Mouse (Mus musculus) kidney, postnatal 36 days (tissue): ENCODE measurements around the gene Gga1.
A peak's percentile ranks its signal among the peaks of the same experiment; 100 is the strongest.

Source experiments
- DNase-seq, 2 experiments: peaks; one replicate each; pipeline ENCODE4 v3.0.0; 2021 to 2022; ENCODE audit warnings: mixed read lengths in 2 of 2

The Gga1 gene

DNA sequence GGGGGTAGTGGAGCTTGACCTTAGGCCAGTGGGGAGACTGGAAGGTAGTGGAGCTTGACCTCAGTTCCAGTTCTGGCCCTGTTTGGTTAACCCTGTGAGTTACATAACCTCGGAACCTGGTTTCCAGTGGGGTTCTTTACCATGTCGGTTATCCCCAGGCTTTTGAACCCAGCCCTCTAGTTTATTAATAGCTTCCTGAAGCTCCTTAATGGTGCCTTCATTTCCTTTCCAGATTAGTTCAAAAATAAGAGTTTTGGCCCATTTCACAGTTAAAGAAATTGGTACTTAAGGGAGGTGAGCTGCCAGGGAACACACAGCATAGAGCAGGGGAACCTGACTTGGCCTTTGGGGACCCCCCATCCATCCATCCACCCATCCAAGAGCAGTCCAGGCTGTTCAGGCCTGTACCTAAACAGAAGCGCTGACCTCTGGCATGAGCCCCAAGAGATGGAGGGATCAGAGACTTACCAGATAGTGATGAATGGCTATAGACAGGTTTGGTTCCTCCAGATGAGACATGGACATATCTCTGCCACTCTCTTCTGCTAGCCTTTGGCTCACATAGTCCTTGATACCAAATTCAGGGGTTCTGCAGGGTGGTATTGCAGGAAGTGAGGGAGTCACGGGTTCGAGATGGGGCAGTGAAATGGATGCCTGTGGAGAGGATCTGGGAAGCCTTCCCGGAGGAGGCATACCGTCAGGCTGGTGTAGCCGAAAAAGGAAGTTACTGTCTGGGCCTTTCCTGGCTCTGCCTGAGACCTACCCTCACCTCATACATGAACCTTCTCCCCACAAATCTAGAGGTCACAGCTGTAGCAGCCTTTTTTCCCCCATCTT lies 38.1 kb downstream of the Gga1 start:
- no peak for DNase-seq

DNA sequence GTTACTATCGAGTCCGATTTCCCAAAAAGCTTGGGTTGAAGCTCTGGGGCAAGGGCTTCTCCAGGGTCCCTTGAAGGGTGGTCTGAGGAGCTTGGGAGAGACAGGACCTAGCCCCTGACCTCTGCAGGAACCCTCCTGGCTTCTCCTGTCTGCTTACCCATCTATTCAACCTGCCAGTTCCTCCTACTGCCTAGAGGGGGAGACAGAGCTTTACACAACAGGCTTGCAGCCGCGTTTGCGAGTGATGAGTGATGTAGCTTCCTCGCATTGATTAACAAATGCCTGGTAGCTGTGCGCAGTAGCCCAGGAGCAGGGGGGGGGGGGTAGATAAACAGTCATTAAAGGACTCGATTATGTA lies 38.6 kb downstream of the Gga1 start:
- DNase-seq: peak; percentile 77 to 80

DNA sequence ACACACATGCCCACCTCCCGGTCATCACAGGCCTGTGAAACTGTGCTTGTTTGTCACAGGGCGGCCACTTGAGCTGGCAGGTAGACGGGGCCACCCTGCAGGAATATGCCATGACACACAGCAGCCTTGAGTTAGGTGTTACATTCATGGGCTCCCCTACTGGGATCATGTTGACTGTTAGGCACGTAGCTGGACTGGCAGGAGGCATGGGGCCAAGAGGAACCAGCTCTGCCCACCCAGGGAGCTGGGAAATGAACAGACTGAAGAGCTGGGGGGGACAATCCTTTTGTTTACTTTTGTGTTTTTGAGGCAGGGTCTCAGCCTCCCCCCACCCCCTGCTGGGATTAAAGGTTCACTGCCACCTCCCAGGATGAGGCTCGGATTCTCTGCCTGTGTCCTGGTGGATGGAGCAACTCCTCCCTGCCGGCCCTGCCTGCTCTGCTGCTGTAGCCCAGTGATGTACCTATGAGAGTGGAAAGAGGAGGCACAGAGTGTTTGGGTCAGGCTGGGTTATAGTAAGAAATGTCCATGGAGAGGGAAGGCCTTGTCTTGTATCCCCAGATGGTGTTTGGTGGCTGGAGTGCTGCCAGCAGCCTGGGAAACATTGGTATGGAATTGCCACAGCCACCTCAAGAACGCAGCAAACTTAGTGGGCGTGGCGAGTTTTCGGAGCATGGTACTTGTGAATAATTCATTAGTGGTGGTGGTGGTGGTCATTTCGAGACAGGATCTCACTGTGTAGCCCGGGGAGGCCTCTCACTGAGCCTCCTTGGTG lies 39.2 kb downstream of the Gga1 start:
- no peak for DNase-seq

DNA sequence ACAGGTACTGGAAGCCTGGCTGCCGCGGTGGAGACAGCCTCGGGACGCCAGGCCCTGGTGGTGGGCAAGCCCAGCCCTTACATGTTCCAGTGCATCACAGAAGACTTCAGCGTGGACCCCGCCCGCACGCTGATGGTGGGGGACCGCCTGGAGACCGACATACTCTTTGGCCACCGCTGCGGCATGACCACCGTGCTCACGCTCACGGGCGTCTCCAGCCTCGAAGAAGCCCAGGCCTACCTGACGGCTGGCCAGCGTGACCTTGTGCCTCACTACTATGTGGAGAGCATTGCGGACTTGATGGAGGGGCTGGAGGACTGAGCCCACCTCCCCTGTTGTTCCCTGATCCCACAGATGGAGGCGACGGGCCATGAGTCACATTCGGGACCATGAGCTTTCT lies 41.1 kb downstream of the Gga1 start:
- no peak for DNase-seq

DNA sequence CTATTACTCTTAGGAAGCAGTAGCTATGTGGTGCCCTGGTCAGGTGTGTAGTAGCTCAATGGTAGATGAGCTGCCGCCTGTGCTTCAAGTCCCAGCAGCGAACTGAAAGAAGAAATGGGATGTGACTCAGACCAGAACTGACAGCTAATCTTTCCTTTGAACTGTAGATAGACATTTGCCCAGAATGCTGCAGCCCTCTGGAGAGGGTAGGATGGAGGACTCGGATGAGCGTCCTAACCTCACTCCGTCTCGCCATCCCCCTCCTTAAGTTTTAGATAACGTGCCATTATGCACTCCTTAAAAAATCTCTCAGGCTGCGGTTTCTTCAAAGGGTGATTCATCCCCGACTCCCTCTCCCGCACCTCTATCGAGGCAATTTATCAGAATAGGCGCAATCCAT lies 42.9 kb downstream of the Gga1 start:
- DNase-seq: no peak

DNA sequence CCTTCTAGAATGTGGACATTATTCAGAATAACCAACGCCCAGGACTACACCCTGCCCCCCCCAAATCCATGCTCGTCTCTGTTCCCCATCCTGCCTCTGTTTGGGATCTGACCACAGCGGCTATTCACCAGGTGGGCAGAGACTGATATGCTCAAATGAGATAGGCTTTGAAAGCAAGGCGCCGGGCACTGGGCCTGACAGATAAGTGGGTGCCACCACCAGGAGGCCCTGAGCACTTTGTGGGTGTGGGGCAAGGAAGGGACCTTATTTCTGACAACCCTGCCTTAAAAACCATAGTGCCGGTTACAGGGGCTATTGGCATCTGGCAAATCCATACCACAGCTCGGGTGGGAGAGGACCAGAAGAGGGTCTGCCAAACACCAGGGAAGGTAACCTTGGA lies 45.7 kb downstream of the Gga1 start:
- DNase-seq: no peak

DNA sequence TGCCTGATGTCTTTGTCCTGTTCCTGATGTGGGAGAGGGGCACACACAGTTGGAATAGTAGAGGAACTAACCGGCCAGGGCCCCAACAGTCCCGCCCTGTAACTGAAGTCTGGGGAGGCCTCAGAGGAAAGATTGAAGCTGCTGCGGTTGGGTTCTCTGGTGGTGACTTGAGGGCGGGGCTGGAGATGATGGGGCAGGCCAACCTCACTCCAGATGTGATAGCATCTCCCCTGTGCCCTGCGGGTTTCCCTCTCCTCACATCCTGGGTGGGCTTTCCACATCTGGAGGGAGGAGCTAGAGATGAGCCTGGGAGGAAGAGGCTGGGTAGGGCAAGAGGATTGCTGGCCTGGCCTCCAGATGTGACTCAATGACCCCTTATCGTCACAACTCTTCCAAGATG lies 46.6 kb downstream of the Gga1 start:
- DNase-seq: no peak

DNA sequence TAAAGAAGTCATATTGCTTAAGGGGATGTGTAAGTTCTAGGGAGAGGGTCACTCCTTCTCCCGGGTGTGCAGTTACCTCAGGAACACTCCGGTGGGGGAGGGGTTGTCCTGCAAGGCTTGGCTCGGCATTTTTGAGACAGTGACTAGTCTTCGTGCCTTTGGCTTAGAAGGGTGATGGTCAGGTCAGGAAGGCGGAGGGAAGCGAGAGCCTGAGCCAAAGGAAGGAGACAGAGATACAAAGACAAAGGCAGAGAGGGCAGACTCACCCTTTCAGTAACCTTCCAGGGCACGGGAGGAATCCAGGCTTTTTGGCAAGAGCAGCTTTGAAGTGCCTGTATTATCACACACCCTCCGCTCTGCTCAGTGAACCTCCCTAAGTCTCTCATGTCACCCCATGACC lies 48.1 kb downstream of the Gga1 start:
- peak; percentile 56 to 77 for DNase-seq

DNA sequence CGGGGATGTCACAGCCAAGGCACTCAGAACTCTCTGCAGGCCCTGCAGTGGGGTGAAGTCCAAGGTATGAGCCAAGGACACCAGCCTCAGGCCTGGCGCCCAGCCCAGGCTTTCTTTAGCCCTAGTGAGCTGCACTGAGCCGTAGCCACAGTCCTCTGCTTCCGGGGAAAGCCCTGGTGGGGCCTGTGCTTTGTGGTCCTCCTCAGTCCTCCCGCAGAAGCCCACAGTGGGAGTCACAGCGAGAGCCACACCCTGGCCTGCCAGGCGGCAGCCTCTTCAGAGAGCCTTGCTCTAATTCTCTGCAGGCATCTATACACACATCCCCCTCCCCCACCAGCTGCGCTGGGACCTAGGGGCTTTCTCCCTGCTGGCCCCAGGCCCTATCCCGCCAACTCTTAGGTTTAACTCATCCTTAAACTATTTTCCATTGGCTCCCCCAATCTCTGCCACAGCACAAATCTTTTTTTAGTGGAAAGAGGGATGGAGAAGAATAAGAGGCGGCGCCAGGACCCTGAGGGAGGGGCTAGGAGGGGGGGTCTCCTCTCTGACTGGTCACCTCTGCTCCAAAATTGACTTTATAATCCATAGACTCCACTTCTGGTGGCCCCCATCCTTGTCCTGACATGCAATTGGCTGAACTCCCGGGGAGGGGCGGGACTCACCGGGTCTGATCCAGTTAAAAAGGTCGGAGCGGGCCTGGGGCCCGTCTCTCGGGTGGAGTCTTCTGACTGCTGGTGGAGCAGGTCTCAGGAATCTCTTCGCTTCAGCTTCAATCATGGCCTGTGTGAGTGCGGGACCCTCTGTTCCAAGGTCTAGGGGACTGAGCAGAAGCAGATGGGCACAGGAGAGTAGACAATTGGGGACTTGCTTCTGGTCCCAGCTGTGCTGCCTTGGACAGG lies 49.3 kb downstream of the Gga1 start, which contains the start of gene Lgals1:
TSS of gene Lgals1 (plus strand) at position 705 of the 899 bp plus-strand sequence.
- DNase-seq: peak; percentile 95 to 96

DNA sequence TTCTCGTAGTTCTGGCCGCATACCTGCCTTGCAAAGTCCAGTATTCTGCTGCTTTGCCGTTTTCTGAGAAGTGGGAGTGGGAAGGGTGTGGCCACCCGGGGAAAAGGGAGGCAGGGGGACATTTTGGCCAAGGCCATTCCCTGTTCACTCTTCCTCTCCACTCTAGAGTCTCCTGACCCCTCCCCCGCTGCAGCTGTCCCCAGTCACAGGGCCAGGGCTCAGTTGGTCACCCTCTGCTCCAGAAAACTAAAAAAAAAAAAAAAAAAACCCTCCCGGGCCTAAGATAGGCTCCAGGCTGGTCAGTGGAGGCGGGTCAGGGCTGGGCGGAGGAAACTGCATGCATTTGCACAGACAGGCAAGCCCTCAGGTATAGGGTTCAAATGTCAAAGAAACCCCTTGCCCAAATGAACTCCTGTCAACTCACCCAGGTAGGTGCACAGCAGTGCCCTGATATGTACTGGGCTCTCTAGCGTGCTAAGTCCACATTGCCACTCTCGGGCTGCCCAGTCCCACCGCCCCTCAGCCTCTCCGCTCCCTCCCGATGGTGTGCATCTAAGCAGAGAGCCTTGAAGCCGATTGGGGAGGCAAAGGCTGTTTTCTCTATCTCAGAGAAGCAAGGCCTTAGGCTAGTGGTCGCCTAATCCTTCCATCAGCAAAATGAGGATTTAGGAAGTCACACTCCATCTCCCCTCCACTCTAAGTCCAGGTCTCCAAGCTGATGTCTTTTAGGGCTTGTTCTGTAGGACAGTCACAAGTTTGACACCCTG lies 50.2 kb downstream of the Gga1 start:
- peak; percentile 29 to 68 for DNase-seq

DNA sequence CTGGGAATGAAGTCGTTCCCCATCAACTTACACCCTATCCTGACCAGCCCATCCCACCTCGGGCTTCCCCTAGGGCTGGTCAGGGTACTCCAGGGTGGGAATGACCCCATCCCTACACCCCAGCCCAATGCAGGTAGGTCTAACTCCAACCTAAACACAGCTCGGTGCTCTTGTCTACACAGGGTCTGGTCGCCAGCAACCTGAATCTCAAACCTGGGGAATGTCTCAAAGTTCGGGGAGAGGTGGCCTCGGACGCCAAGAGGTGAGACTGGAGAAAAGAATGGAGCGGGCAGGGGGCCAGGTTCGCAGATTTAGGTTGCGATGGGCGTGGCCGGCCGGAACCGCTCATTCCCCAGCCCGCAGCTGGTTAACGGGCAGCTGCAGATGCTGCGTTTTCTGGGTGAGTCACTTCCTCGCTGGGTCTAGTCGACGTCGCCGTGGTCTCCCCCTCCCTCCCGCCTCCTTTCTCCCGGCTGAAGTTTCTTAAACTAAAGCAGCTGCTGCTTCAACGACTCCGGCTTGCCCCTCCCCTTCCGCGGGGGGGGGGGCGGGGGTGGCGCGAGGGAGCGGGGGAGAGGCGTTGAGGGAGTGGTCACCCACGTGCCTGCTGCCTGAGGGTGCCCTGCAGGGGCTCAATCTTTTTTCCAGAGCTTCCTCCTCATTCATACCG lies 50.9 kb downstream of the Gga1 start:
- peak; percentile 84 for DNase-seq

DNA sequence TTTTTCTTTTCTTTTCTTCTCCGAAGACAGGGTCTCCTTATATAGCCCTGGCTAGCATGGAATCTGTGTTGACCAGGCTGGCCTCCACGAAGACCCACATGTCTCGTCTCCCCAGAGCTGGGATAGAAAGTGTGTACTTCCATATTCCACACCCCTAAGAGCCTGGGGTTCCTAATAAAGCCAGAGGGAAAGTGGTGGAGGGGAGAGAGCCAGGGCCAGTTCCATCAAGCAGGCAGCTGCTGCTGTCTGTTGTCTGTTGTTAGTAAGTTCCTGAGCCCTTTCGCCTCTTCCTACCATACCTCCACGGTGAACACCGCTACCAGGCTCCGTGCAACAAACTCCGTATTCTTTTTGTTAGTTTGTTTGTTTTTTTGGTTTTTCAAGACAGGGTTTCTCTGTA lies 51.5 kb downstream of the Gga1 start:
- no peak for DNase-seq

DNA sequence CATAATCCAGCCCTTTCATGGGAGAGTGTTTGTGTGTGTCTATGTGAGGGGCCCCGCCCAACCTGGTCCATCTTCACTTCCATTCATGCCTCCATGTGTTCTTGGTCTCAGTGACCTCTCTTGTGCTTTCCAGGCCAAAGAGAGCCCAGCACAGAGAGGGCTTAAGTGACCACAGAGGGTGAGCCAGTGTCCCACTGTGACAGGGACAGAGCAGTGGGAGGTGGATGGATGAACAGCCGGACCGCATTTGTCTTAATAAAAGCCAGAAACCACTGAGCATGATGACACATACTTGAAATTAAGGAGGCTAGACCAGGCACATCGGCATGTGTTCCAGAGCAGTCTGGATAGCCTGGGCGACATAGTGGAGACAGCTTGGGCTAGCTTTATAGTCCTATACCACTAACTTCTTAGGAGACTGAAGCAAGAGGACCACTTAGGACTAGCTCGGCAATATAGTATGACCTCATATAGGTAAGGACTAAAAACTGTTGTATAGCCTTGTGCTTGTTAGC lies 53.3 kb downstream of the Gga1 start:
- DNase-seq: no peak

DNA sequence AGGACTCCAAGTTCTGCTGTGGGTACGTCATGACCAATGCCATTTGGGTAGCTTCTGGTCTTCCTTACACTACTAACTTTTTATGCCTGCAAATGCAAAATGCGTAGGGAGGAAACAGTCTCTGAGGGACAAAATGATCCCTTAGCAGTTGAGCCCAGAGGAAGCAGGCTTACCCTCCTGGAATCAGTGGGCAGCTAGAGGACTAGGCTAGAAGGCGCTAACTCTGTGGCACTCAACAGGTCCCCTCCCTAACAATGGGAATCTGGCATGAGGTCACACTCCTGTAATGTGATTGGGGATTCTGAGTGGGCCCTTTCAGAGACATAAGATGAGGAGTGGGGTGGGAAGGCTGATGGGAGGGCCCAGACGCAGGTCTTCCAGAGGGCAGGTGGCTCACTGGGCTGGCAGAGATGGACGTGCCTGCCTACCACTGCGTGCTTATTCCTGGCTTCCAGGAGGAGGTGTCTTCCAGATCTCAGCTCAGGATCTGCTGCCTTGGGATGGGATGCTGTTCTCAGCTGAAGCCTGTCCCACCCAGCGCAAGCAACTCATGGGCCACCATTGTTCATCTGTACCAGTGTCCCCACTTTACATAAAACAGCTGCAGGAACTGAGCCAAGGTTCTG lies 53.9 kb downstream of the Gga1 start:
- no peak for DNase-seq

DNA sequence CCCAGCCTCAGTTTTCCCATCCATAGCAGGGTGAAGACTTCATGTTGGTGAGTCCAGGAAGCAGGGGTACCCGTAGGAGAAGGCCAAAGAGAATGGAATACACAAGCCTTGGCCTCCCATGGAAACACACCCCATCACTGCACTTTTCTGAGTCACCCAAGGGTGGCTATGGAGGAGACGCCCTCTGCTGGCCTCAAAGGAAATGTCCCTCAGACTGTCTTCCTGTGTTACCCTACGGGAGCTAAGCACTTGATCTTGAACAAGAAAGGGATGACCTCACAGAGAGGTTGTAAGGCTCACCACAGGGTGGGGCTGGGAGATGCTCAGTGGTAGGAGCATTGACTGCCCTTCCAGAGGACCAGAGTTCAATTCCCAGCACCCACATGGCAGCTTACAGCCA lies 54.6 kb downstream of the Gga1 start:
- DNase-seq: peak; percentile 55 to 81

DNA sequence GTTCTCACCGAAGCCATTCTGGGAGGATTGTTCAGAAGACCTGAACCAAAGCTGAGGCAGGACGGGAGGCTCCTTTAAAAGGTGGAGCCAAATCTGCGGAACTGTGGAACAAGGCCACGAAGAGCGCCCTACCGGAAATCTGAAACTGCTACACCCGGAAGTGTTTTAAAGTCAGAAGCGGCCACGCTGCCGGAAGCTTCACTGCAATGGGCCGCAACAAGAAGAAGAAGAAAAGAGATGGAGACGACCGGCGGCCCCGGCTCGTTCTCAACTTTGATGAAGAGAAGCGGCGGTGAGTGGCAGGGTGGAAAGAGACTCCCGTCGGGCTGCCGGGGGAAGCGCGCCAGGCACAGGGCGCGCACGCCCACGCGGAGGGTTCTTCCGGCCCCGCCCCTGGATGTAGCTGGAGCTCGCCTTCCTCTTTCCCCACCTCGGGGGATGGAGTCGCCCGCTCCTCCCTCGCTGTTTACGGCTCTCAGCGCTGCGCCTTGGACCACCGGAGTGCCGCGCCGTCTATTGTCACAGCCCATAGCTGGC lies 57.9 kb downstream of the Gga1 start, which contains the start of gene Nol12:
TSS of gene Nol12 (plus strand) at position 150 of the 537 bp plus-strand sequence.
- DNase-seq: peak; percentile 86 to 90

DNA sequence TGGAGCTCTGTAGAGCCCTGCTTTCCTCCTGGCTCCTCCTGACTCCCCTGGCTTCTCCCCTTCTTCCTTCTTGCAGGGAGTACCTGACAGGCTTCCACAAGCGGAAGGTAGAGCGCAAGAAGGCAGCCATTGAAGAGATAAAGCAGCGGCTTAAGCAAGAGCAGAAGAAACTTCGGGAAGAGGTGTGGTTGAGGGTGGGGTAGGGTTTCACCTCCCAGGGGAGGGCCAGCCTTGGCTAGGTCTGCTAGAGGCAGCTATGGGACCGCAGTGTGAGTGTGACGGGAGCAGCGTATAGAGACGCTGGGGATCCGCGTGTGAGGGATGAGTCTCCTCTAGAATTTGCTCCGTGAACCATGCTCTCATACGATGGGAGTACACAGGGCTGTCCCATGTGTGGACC lies 59.4 kb downstream of the Gga1 start:
- DNase-seq: no peak

DNA sequence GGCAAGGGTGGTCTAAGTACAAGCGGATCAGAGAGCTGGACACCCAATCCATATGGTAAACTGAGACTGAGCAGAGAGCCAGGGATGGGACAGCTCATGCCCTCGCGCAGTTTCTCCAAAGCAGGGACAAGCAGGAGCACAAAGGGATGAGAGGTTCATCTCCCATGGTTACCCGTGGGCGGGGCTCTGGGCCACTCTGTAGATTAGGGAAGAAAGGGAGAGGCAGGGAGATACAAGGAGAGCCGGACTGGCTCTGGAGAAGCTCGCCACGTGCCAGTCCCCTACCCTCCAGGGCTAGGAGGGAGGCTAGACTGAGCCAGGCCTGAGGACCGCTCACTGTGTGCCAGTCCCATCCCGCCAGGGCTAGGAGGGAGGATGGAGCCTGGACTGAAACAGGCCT lies 60.3 kb downstream of the Gga1 start:
- DNase-seq: no peak

DNA sequence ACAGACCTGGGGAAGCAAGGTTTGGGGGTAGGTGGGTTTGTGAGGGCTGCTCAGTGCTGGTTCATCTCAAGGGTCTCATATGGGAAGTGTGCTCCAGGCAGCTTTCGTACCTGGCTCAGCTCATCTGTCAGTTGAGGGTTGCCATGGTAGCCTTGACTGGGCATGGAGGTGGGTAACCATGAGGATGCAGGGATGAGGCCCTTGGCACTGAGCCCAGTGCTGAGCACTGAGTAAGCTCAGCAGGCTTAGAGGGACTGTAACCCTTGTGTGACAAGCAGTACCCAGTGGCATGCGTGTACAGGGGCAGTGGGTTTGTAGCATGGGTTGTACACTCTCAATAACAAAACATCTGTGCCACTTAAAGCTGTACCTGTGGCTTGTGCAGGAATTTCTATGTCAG lies 61.0 kb downstream of the Gga1 start:
- DNase-seq: no peak

DNA sequence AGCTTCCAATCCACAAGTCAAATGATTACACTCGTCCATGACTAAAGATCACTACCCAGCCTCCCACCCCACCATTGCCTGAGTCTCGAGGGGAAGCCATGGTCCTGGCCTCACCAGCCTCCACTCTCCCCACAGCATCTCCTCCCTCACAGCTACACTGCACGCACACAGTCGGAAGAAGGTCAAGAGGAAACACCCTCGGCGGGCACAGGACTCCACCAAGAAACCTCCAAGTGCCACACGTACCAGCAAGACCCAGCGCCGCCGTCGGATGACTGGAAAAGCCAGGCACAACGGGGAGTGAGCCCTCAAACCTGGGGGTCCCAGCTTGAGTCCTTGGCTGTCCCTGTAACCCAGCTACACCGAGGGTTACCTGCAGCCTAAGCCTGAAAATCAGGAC lies 63.3 kb downstream of the Gga1 start:
- DNase-seq: no peak

DNA sequence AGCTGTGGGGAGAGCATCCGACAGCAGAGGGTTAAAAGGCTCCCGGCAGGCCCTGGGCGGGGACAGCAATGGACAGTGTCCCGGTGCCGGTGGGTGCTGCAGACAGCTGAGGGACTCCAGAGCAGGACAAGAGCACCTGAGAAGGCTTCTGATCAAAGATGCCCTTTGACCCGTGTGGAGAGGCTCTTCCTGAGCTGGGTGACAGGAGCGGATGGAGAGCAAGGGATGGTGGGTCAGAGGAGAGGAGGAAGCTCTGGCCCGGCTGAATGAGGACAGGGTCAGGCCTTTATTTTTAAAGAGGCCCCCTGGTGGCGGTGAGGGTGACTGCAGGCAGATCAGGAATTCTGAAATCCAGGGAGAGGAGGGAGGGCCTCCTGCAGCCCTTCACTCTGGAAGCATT lies 65.7 kb downstream of the Gga1 start:
- DNase-seq: peak; percentile 78 to 89
